Mouse (Mus musculus): ENCODE data around the gene H2afv.
"Not testable (repeated sequence)": the region's sequence is repeated elsewhere in the genome, so short reads cannot be mapped to it uniquely, and the experiment has no call there.

H2afv gene

DNA sequence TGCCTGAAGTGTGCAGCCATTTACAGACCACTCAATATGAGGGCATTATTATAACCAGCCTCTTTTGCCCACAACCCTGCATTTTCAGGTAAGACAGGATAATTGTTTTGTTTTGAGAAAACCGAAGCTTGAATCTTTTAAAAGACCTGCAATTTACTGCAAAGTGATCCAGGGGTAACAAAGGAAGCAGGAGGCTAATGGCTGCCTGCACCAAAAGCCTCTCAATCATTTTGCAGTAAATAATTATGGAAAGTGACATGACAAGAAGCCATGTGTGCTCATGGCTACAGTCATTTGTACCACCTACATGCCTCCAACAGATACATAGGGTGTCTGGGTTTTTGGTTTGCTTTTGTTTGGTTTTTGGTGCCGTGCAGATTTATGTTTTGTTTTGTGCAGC is 26.8 kb upstream of the H2afv start:
- DNase-seq (ENCODE audit: low read depth, low spot score) = no peak

DNA sequence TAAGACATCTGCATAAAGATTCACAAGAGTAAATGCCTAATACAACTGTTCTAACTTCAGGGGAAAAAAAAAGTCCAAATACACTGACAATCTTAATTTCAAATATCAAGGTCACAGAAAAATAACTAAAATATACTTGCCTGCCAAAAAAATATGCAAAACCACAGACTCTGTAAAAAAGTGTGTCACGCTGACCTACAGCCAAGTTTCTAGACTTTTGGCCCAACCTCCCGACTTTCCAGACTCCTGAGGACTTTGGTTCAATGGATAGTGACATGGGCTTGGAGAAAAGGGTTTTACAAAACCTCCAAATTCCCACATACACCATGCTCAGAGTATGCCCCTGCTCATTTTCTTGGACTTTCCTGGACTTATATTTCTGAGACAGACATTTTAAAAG is 24.3 kb upstream of the H2afv start:
- DNase-seq (ENCODE audit: low read depth, low spot score) = no peak

DNA sequence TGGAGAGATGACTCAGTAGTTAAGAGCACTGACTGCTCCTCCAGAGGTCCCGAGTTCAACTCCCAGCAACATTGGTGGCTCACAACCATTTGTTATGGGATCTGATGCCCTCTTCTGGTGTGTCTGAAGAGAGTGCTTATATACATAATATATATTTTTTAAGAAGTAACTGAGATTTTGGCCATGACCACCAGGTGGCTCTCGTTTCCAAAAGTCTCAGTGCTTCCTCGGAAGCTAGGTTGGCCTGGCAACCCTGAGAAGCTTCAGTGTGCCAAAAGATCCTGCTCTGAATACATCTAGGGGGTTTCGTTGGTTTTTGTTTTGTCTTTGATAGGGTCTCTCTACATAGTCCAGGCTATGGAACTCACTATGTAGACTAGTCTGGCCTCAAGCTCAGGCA is 20.9 kb upstream of the H2afv start:
- peak; percentile 90 for DNase-seq (ENCODE audit: low read depth, low spot score)

DNA sequence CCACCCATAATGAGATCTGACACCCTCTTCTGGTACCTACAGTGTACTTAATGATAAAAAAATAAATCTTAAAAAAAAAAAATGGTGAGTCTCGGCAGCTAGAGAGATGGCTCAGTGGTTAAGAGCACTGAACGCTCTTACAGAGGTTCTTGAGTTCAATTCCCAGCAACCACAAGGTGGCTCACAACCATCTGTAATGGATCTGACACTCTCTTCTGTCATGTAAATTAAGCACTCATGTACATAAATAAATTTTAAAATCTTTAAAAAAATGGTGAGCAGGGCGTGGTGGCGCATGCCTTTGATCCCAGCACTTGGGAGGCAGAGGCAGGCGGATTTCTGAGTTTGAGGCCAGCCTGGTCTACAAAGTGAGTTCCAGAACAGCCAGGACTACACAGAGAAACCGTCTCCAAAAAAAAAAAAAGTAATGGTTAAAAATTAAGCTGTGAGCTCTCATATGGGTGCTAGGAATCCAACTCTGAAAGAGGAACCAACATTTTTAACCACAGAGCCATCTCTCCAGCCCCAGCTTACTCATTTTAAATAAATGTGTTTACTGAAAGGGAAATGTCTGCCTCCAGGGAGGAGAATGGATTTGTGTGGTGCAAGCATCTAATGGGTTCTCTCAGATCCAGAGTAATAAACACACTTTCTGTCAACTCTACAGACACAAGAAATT is 19.1 kb upstream of the H2afv start:
- DNase-seq (ENCODE audit: low read depth, low spot score) = no peak

DNA sequence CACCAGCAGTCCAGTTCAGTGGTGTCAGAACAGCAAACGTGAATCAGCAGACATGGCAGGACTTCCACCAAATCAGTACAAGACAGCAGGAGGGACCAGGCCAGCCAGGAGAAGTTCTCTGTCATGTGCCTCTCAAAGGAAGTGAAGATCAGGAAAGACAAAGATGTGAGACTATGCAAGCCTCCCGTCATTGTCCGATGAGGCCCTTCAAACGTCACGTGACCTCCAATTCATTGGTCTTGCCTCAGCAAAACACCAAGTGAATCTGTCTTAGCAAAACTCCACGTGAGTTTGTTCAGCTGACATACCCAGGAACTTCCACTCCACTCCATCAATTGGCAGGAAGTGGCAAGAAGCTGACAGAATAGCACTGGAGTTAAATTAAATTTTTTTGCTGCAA is 11.8 kb upstream of the H2afv start:
- DNase-seq (ENCODE audit: low read depth, low spot score) = no peak

DNA sequence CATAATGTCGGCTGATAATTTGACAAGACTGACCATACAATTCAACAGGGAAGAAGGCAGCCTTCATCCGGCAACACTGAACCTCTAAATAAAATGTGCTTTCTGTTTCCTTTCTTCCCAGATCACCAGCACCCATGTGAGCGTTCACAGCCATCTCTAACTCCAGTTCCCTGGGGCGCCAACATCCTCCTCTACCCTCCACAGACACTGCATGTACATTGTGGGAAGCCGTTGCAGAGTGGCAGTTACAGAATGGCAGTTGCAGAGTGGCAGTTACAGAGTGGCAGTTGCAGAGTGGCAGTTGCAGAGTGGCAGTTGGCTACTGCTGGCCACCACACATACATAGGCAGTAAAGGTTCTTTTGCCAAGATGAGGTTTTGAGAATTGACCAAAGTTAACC is 3.9 kb upstream of the H2afv start:
- not testable (repeated sequence) for DNase-seq (ENCODE audit: low read depth, low spot score)

DNA sequence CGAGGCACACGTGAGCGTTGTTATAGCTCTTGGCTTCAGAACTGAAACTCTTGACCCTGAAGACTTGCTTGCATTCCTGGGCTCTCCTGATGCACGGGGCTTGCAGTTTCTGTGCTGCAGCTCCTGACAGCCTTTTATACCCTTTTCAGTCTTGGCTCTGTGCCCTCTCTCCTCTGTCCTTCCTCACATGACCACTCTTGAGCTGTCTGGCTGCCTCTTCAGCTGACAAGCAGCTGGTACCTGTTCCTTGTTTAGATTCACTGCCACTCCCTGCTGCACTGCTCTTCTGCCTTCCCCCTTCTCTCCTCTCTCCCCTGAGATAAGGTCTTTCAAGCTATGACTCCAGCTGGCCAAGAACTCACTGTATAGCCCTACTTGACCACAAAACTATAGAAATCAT is 3.2 kb upstream of the H2afv start:
- DNase-seq (ENCODE audit: low read depth, low spot score) = no peak

DNA sequence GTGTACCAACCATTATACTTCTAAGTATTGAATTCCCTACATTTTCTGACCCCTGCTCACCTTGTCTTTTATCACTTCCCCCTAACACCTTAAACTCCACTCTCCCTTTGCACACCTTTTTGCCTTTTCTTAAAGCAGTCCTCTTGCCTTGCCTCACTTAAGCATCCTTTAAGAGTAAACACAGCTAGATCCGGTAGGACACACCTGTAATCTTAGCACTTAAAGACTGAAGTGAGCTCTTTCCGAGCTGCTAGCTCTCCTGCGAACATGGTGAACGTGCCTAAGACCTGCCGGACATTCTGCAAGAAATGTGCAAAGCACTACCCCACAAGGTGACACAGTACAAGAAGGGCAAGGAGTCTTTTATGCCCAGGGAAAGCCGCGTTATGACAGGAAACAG is 1.7 kb upstream of the H2afv start:
- DNase-seq (ENCODE audit: low read depth, low spot score) = no peak

DNA sequence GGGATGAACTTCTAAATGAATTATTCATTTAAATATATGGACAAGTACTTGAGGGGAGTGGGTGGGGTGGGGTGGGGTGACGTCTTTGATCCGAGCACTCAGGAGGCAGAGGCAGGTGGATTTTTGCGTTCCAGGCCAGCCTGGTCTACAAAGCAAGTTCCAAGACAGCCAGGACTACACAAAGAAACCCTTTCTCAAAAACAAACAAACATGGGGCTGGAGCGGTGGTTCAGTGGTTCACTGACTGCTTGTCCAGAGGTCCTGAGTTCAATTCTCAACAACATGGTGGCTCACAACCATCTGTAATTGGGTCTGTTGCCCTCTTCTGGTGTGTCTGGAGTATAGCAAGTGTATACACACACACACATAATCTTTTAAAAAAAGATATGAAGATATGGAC is 1.2 kb upstream of the H2afv start:
- DNase-seq (ENCODE audit: low read depth, low spot score) = no peak

DNA sequence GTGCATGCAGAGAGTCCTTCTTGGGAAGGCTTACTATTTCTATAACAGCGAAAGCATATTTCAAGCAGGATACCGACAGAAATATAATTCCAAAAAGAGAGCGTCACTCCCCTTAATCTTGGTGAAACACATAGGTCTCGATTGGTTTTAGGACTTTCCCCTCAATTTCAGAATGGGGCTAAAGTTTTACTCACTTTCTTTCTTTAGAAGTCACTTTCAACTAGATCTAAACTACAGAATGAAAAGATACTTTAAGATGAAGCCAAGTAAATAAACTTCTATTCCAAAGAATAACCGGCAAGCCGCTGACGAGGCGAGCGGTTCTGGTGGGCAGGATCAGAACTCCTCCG is 541 bp downstream of the H2afv start:
- DNase-seq (ENCODE audit: low read depth, low spot score) = no peak

DNA sequence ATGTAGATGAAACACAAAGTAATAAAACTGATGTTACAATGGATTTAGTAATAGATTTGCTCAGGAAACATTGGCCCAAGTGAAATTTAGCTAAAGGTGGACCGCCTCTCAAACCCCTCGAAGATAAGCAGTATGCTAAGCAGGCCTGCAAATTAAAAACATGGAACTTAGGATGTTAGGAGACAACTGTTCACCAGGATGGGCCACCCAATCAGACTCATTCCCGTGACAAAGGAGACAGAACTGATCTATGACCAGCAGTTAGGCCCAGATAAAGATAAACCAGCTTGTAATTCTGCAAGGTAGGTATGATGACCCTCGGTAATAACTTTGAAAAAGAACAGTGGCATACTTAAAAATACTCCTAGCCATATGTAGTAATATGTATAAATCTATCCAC is 1.1 kb downstream of the H2afv start:
- DNase-seq (ENCODE audit: low read depth, low spot score) = no peak

DNA sequence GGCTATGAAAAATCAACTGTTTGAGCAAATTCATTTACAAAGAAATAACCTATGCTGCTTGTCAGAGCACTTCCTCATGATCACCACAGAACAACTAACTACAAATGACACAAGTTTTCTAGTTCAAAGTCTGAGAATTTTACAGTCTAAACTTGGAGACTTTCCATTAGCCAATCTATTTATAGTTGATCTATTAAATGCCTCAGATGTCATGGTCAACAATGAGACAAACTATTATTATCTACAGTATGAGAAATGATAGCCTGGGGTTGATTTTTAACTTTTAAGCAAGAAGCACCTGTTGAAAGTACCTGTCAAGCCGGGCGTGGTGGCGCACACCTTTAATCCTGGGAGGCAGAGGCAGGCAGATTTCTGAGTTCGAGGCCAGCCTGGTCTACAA is 1.7 kb downstream of the H2afv start:
- no peak for DNase-seq (ENCODE audit: low read depth, low spot score)

DNA sequence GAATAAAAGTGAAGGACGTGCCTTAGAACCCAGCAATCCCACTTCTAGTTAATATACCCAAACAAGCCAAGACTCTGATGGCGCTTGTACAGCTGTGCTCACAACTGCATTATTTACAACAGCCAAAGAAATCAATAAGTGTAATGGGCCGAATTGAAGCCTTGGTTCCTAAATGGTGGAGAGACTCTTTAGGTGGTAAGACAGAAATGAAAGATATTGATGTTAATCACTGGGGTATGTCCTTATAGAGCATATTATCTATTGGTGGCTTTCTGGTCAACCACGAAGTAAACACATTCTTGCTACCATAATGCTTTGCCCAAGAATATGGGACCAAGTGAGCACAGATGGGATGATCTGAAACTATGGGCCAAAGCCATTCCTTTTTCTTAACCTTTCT is 4.1 kb downstream of the H2afv start:
- DNase-seq (ENCODE audit: low read depth, low spot score) = no peak

DNA sequence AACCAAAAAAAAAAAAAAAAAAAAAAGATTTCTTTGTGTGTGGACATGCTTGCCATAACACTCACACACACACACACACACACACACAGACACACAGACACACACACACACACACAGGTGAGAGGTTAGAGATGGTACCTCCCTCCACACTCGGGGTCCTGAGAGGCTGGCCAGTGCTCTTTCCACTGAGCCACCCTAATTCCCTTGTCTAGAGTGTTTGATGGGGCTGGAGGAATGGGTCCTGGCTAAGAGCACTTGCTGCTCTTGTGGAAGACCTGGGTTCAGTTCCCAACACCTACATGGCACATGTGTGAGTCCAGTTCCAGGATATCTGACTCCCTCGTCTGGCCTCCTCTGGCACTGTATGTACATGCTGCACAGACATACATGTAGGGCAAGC is 6.6 kb downstream of the H2afv start:
- no peak for DNase-seq (ENCODE audit: low read depth, low spot score)

DNA sequence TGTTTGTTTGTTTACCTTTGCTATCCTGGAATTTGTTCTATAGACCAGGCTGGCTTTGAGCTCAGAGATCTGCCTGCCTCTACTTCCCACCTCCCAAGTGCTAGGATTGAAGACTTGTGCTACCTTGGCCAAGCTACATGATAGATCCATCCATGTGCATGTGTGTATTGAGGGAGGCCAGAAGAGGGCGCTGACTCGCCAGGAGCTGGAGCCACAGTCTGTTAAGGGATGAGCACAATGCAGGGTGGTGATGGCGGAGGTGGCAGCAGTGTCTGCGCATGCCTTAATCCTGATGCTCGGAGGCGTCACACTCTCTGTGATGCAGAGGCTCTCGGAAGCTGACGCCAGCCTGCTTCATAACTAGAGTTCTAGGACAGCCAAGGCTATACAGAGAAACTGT is 7.8 kb downstream of the H2afv start:
- peak; percentile 74 for DNase-seq (ENCODE audit: low read depth, low spot score)

DNA sequence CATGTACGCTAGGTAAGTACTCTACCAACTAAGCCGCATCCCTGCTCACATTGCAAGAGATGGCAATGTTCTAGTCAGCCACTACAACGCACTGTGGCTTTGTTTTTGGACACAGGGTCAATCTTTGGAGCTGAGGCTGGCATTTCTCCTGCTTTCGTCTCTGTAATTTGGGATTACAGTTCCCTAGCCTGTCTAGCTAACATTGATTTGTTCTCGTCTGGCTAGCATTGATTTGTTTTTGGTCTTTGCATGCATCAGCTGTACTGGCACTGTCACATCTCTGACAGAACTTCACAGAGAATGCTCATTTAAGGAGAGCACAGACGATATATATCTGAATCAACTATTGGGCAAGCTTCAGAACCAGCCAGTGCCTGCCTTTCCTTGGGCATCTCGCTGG is 14.1 kb downstream of the H2afv start:
- DNase-seq (ENCODE audit: low read depth, low spot score) = no peak

DNA sequence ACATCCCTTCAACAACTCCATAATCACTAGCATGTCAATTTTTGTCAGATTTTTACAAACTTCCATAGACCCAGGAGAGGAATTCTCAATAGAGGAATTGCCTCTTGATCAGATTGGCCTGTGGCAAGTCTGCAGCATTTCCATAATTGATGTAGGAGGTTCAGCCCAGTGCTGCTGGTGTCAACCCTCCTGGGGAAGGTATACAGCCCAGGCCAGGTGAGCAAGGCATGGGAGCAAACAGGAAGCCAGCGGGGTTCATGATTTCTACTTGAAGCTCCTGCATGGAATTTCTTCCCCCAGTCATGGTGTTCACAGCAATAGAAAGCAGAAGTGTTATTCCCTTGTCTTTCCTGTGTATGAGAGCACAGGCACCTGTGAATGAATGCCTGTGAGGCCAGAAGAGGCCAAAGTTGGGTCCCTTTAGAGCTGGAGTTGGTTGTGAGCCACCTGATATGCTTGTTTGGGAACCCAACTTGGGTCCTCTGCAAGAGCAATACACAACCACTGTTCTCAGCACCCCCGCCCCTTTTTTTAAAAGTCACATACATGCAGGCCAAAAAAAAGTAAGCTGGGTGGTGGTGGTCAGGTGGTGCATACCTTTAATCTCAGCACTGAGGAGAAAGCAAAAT is 23.4 kb downstream of the H2afv start:
- DNase-seq (ENCODE audit: low read depth, low spot score) = no peak

DNA sequence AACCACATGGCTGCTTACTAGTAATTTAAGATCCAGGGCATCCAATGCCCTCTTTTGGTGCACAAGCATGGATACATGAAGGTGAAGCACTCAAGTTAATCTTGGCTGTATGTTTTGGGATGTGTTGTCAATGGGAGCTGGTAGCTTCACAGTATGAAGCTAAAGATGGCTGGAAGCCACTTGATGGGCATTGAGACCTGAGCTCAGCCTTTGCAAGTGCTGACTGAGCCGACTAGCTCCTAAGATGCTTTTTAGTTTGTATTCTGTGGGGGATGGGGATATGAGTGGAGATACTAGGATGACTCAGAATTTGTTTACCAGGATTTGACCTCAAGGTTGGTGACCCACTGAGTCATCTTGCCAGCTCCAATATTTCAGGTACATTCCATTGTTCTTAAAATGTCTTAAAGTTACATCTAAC is 23.9 kb downstream of the H2afv start:
- DNase-seq (ENCODE audit: low read depth, low spot score) = no peak

DNA sequence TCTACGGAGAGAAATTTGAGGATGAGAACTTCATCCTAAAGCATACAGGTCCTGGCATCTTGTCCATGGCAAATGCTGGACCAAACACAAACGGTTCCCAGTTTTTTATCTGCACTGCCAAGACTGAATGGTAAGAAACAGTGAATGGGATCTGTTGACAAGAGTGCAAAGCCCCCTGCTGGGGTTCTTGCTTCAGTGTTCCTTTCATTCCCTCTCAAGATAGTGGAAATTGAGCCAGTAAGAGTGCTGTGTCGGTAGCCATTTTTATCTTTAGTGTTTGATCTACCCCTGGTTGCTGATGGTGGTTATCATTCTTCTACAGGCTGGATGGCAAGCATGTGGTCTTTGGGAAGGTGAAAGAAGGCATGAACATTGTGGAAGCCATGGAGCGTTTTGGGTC is 25.1 kb downstream of the H2afv start:
- not testable (repeated sequence) for DNase-seq (ENCODE audit: low read depth, low spot score)

DNA sequence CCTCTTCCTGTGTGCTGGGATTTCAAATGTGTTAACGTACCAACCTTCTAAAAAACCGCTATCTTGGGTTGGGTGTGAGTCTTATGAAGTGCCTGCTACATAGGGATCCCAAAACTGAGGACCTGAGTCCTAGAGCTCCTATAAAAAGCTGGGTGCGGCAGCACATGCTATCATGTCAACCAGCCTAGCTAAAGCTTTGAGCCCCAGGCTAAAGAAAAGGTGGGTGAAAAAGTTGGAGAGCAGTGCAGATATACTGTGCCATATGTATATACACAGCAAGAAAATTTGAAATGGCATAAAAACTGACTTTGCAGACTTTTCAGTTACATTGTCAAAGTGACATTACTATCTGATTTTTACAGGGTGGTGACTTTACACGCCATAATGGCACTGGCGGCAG is 25.5 kb downstream of the H2afv start:
- no peak for DNase-seq (ENCODE audit: low read depth, low spot score)

DNA sequence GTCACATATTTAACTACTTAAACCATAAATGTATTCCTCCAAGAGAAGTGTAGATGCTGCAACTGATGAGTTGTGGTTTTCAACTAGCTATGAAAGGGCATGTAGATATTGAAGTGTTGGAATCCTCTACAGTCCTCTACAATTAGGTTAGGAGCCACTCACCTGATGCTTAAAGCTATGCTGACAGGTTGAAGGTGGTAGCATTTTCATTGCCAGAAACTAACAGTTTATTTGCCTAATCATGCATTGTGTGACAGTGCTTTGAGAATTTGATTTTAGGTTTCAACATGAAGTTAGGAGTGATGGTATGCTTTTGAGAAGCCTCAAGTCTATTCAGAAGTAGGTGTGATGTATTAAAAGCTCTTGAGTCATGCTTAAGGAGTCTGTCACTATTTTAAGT is 26.8 kb downstream of the H2afv start:
- no peak for DNase-seq (ENCODE audit: low read depth, low spot score)

DNA sequence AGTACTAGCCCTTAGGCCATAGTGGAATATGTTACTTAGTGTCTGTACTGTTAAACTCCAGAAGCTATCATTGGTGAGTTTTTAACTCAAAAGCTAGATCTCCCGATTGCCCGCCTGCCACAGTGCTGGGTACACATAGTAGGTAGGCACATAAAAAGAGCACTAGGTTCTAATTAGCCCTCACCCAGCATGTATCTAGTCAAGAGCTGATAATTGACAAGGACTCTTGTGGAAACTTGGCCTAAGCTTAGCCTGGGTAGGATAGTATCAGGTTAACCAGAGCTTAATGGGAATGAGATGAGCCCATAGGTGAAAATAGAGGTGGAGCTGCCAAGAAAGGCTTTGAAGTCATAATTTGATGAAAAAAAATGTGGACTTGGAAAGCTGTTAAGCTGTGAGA is 27.2 kb downstream of the H2afv start:
- DNase-seq (ENCODE audit: low read depth, low spot score) = no peak

DNA sequence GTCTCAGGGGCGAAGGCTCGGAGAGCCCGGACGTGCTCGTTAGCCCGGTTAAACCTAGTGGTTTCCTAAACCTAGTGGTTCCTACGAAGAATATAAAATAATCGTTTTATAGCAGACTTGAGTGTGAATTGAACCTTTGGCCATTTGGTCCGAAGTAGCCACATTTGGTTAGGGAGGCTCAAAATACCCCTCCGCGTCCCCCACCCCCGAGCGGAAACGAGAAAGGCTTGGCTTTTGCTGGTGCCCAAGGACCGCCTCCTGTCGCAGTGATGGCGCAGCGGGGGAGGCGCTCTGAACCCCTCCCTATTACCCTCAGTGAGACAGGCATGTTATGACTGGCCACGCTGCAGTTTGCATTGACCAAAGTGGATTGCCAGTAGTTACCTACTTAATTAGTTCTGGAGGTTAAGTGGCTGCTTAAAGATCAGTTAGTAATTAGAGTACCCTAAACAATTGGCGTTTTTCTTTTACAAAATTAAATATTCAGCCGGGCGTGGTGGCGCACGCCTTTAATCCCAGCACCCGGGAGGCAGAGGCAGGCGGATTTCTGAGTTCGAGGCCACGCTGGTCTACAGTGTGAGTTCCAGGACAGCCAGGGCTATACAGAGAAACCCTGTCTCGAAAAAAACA is 27.7 kb downstream of the H2afv start:
- peak; percentile 92 for DNase-seq (ENCODE audit: low read depth, low spot score)
